Mouse (Mus musculus): ENCODE results near the gene Klhl23. TPM values are rescaled to one million over a fixed set of nuclear protein-coding genes. Genes with fewer than 3 reads are reported as not detected.
A peak's percentile ranks its signal among the peaks of the same experiment; 100 is the strongest.
"Not testable (repeated sequence)": the region's sequence is repeated elsewhere in the genome, so short reads cannot be mapped to it uniquely, and the experiment has no call there.

The Klhl23 gene
- 35.4 and 36.1 TPM in 2 replicates for polyA plus RNA-seq (2016; fragmentation: Nextera tagmentation; extraction: Ambion mirVana)

GRCm38 (mm10) chr2:69821711-69822110, at the start of gene Klhl23:
Gene Klhl23, plus strand, starts transcription at chr2:69821944.
- H3K36me3 ChIP-seq = peaks cover 5% of the 10 kb centered on the region; the same call in 1 of the 2 replicates
- no peak for ATAC-seq (ENCODE audit: insufficient number of reproducible peaks, insufficient read depth, low FRiP score, low TSS enrichment)
- WGBS = 8% methylated on average over 8 of the region's 8 CpGs

GRCm38 (mm10) chr2:69773331-69773730, 48.4 kb upstream of the Klhl23 start:
- Histone ChIP-seq H3K9me3 (no peaks in the 10 kb centered on the region), H3K9ac (no peak overlapping the region), H3K4me1 (no peaks in the 10 kb centered on the region), H3K36me3 (0 out of 2 replicates have a peak, but pooled peaks cover 2% of the 10 kb centered on the region), H3K4me3 (no peak overlapping the region), H3K4me2 (replicated peaks) (no peak overlapping the region), H3K27ac (no peak overlapping the region), H3K27me3 (no peaks in the 10 kb centered on the region)
- 90% methylated on average over 3 of the region's 3 CpGs for WGBS
- no peak for ATAC-seq (ENCODE audit: insufficient number of reproducible peaks, insufficient read depth, low FRiP score, low TSS enrichment)

More at GRCm38 (mm10) chr2:69821711-69822110, at the start of gene Klhl23:
- Histone ChIP-seq H3K9ac (peak within 1 kb of the TSS; percentile 96), H3K4me3 (peak within 1 kb of the TSS; percentile 90), H3K4me2 (replicated peaks) (peak within 1 kb of the TSS; percentile 74), H3K4me1 (0 out of 2 replicates have a peak, but pooled peaks cover 2% of the 10 kb centered on the region), H3K27ac (peak within 1 kb of the TSS; percentile 97), H3K27me3 (no peaks in the 10 kb centered on the region), H3K9me3 (no peaks in the 10 kb centered on the region)

GRCm38 (mm10) chr2:69777985-69778835, 43.5 kb upstream of the Klhl23 start:
- no peak overlapping the region for H3K4me3 ChIP-seq
- H3K4me1 ChIP-seq = no peaks in the 10 kb centered on the region
- H3K27me3 ChIP-seq = no peaks in the 10 kb centered on the region
- no peak for ATAC-seq (ENCODE audit: insufficient number of reproducible peaks, insufficient read depth, low FRiP score, low TSS enrichment)
- H3K27ac ChIP-seq = no peak overlapping the region
- 69% methylated on average over 7 of the region's 7 CpGs for WGBS
- H3K4me2 ChIP-seq (replicated peaks) = no peak overlapping the region
- no peak overlapping the region for H3K9ac ChIP-seq
- H3K9me3 ChIP-seq = no peaks in the 10 kb centered on the region
- H3K36me3 ChIP-seq = 0 out of 2 replicates have a peak, but pooled peaks cover 2% of the 10 kb centered on the region

- Histone ChIP-seq H3K4me3 (no peak overlapping the region), H3K36me3 (0 out of 2 replicates have a peak, but pooled peaks cover 2% of the 10 kb centered on the region), H3K27ac (no peak overlapping the region), H3K4me1 (no peaks in the 10 kb centered on the region), H3K27me3 (no peaks in the 10 kb centered on the region), H3K9me3 (no peaks in the 10 kb centered on the region), H3K4me2 (replicated peaks) (no peak overlapping the region), H3K9ac (no peak overlapping the region)
- 51% methylated on average over 5 of the region's 5 CpGs for WGBS
- no peak for ATAC-seq (ENCODE audit: insufficient number of reproducible peaks, insufficient read depth, low FRiP score, low TSS enrichment)
Measured at GRCm38 (mm10) chr2:69778836-69779177, 42.9 kb upstream of the Klhl23 start.

- H3K9ac ChIP-seq = peak overlapping the region; percentile 56
- H3K4me1 ChIP-seq = no peaks in the 10 kb centered on the region
- H3K27me3 ChIP-seq = no peaks in the 10 kb centered on the region
- H3K4me2 ChIP-seq (replicated peaks) = peak overlapping the region; percentile 89
- 0 out of 2 replicates have a peak, but pooled peaks have one; percentile 11 for ATAC-seq (ENCODE audit: insufficient number of reproducible peaks, insufficient read depth, low FRiP score, low TSS enrichment)
- peaks cover 13% of the 10 kb centered on the region for H3K36me3 ChIP-seq
- WGBS = 25% methylated on average over 9 of the region's 9 CpGs
- H3K4me3 ChIP-seq = peak overlapping the region; percentile 57
- no peaks in the 10 kb centered on the region for H3K9me3 ChIP-seq
- peak overlapping the region; percentile 61; the same call in 1 of the 2 replicates for H3K27ac ChIP-seq
Measured at GRCm38 (mm10) chr2:69788974-69789373, 32.8 kb upstream of the Klhl23 start.

- H3K36me3 ChIP-seq = peaks cover 13% of the 10 kb centered on the region
- peak within 1 kb of the TSS; percentile 61 for H3K27ac ChIP-seq
- peak within 1 kb of the TSS; percentile 89 for H3K4me2 ChIP-seq (replicated peaks)
- no peaks in the 10 kb centered on the region for H3K27me3 ChIP-seq
- H3K4me3 ChIP-seq = peak within 1 kb of the TSS; percentile 57
- peak; percentile 94 for ATAC-seq (ENCODE audit: insufficient number of reproducible peaks, insufficient read depth, low FRiP score, low TSS enrichment)
- H3K4me1 ChIP-seq = no peaks in the 10 kb centered on the region
- H3K9me3 ChIP-seq = no peaks in the 10 kb centered on the region
- H3K9ac ChIP-seq = peak within 1 kb of the TSS; percentile 56
- WGBS = 2% methylated on average over 48 of the region's 48 CpGs
Measured at GRCm38 (mm10) chr2:69789429-69790069, 32.2 kb upstream of the Klhl23 start, which contains the start of the genes Ccdc173 and Phospho2. Gene Ccdc173, minus strand, starts transcription at chr2:69789575. Gene Phospho2, plus strand, starts transcription at chr2:69789623.

GRCm38 (mm10) chr2:69790285-69790684, 31.5 kb upstream of the Klhl23 start:
- ATAC-seq (ENCODE audit: insufficient number of reproducible peaks, insufficient read depth, low FRiP score, low TSS enrichment) = no peak
- Histone ChIP-seq H3K4me2 (replicated peaks) (peak overlapping the region; percentile 89), H3K4me1 (no peaks in the 10 kb centered on the region), H3K27ac (no peak overlapping the region), H3K9ac (0 out of 2 replicates have a peak overlapping the region, but pooled peaks have one; percentile 56), H3K4me3 (peak overlapping the region; percentile 57), H3K27me3 (no peaks in the 10 kb centered on the region), H3K36me3 (peaks cover 15% of the 10 kb centered on the region), H3K9me3 (no peaks in the 10 kb centered on the region)
- 1% methylated on average over 10 of the region's 10 CpGs for WGBS

GRCm38 (mm10) chr2:69790722-69791121, 31.0 kb upstream of the Klhl23 start:
- no peak overlapping the region for H3K27ac ChIP-seq
- 66% methylated on average over 4 of the region's 4 CpGs for WGBS
- peak overlapping the region; percentile 89 for H3K4me2 ChIP-seq (replicated peaks)
- H3K27me3 ChIP-seq = no peaks in the 10 kb centered on the region
- H3K4me3 ChIP-seq = no peak overlapping the region
- ATAC-seq (ENCODE audit: insufficient number of reproducible peaks, insufficient read depth, low FRiP score, low TSS enrichment) = no peak
- no peaks in the 10 kb centered on the region for H3K9me3 ChIP-seq
- no peak overlapping the region for H3K9ac ChIP-seq
- no peaks in the 10 kb centered on the region for H3K4me1 ChIP-seq
- peaks cover 19% of the 10 kb centered on the region for H3K36me3 ChIP-seq

- Histone ChIP-seq H3K27me3 (no peaks in the 10 kb centered on the region), H3K9ac (no peak overlapping the region), H3K36me3 (peaks cover under 1% of the 10 kb centered on the region; the same call in 1 of the 2 replicates), H3K4me1 (no peaks in the 10 kb centered on the region), H3K9me3 (no peaks in the 10 kb centered on the region), H3K4me2 (replicated peaks) (no peak overlapping the region), H3K27ac (no peak overlapping the region), H3K4me3 (no peak overlapping the region)
- 58% methylated on average over 5 of the region's 5 CpGs for WGBS
- no peak for ATAC-seq (ENCODE audit: insufficient number of reproducible peaks, insufficient read depth, low FRiP score, low TSS enrichment)
Measured at GRCm38 (mm10) chr2:69802911-69803312, 18.8 kb upstream of the Klhl23 start.

- Histone ChIP-seq H3K4me2 (replicated peaks) (no peak overlapping the region), H3K27ac (no peak overlapping the region), H3K27me3 (no peaks in the 10 kb centered on the region), H3K9ac (no peak overlapping the region), H3K4me3 (no peak overlapping the region), H3K9me3 (no peaks in the 10 kb centered on the region), H3K4me1 (no peaks in the 10 kb centered on the region), H3K36me3 (no peaks in the 10 kb centered on the region)
- no peak for ATAC-seq (ENCODE audit: insufficient number of reproducible peaks, insufficient read depth, low FRiP score, low TSS enrichment)
- 50% methylated on average over 8 of the region's 8 CpGs for WGBS
Measured at GRCm38 (mm10) chr2:69803756-69804155, 18.0 kb upstream of the Klhl23 start.

GRCm38 (mm10) chr2:69804663-69805062, 17.1 kb upstream of the Klhl23 start:
- WGBS = 86% methylated on average over 8 of the region's 9 CpGs
- H3K4me3 ChIP-seq; H3K27ac ChIP-seq; H3K36me3 ChIP-seq; H3K4me2 ChIP-seq (replicated peaks); ATAC-seq (ENCODE audit: insufficient number of reproducible peaks, insufficient read depth, low FRiP score, low TSS enrichment); H3K4me1 ChIP-seq; H3K9ac ChIP-seq; H3K9me3 ChIP-seq; H3K27me3 ChIP-seq: not testable (repeated sequence)

Data from embryonic facial prominence, embryonic 12.5 days (tissue).